Mouse (Mus musculus) bone marrow, adult 2 months (tissue): Measurements from ENCODE around the gene Rapgef4.

Experiments
- CTCF ChIP-seq: fragments of 200-500 bp; IDR thresholded peaks from 2 replicates; pipeline ENCODE4 v1.5.1; 2011; ENCODE audit warnings: low read length, control low read depth; ENCODE audit not compliant: control insufficient read depth, insufficient read depth
- POLR2A ChIP-seq: fragments of 200-500 bp; IDR thresholded peaks from 2 replicates; pipeline ENCODE4 v1.6.1; 2011; ENCODE audit warnings: low read depth, mild to moderate bottlenecking, control low read depth, low read length, borderline replicate concordance; ENCODE audit not compliant: control insufficient read depth

GRCm38 (mm10) chr2:71974143-71974846 lies 6.7 kb upstream of the Rapgef4 start:
- TF ChIP-seq POLR2A (no peak), CTCF (no peak)
